Mouse (Mus musculus) midbrain, postnatal 0 days (tissue): ENCODE measurements around the gene Adora1. TPM values are rescaled to one million over a fixed set of nuclear protein-coding genes. Genes with fewer than 3 reads are reported as not detected.

Experiments
- ATAC-seq: fragments of 200-750 bp; cut with Nextera tagmentation; 2 replicates; pipeline ENCODE4 v1.8.0; 2017; ENCODE audit warnings: moderate number of reproducible peaks, mild to moderate bottlenecking, moderate TSS enrichment, moderate library complexity; ENCODE audit not compliant: low FRiP score
- DNase-seq: peaks from one replicate; pipeline ENCODE4 v3.0.0-alpha.2; 2015; ENCODE audit warnings: low spot score
- H3K27ac ChIP-seq: fragments of 300-500 bp; sonication (generic); 2 replicates; pipeline ENCODE4 v1.5.1; 2014; ENCODE audit warnings: low read depth, mild to moderate bottlenecking, low read length, mixed read lengths
- H3K27me3 ChIP-seq: fragments of 300-500 bp; sonication (generic); 2 replicates; pipeline ENCODE4 v1.6.1; 2014; ENCODE audit warnings: low read length, control low read depth, mixed read lengths; ENCODE audit not compliant: insufficient read depth
- H3K36me3 ChIP-seq: fragments of 300-500 bp; sonication (generic); 2 replicates; pipeline ENCODE4 v1.6.1; 2014; ENCODE audit warnings: low read length, control low read depth, mixed read lengths; ENCODE audit not compliant: insufficient read depth
- H3K4me1 ChIP-seq: fragments of 300-500 bp; sonication (generic); 2 replicates; pipeline ENCODE4 v1.6.1; 2014; ENCODE audit warnings: mild to moderate bottlenecking, control low read depth, antibody characterized with exemption, low read length, mixed read lengths; ENCODE audit not compliant: insufficient read depth
- H3K4me2 ChIP-seq: fragments of 300-500 bp; sonication (generic); 2 replicates; pipeline ENCODE4 v1.6.1; 2014; ENCODE audit warnings: low read depth, mild to moderate bottlenecking, low read length, mixed read lengths; ENCODE audit not compliant: poor library complexity, severe bottlenecking
- H3K4me3 ChIP-seq: fragments of 300-500 bp; sonication (generic); 2 replicates; pipeline ENCODE4 v1.5.1; 2014; ENCODE audit warnings: low read depth, mild to moderate bottlenecking, low read length, moderate library complexity
- H3K9ac ChIP-seq: fragments of 300-500 bp; sonication (generic); replicated peaks from 2 replicates; pipeline ENCODE4 v1.6.1; 2014; ENCODE audit warnings: mild to moderate bottlenecking, low read length, moderate library complexity, mixed read lengths; ENCODE audit not compliant: poor library complexity, severe bottlenecking
- H3K9me3 ChIP-seq: fragments of 300-500 bp; sonication (generic); 2 replicates; pipeline ENCODE4 v1.6.1; 2016; ENCODE audit warnings: low read length, control low read depth
- CTCF ChIP-seq: IDR thresholded peaks from 2 replicates; pipeline ENCODE4 v1.5.1; 2016; ENCODE audit warnings: antibody characterized with exemption, mild to moderate bottlenecking
- WGBS: fragments of 180-500 bp; shearing (Covaris S2); extraction: QIAGEN DNeasy Blood & Tissue Kit; methylation state at CpG from one replicate; pipeline ENCODE4 v1.1.7; 2014; 5-methylcytosine and 5-hydroxymethylcytosine counted together
- polyA plus RNA-seq: library from polyadenylated mRNA; unstranded; fragments of >200 nt; fragmentation: Nextera tagmentation; extraction: Ambion mirVana; gene quantifications from 2 replicates; pipeline ENCODE4 v1.2.1, GENCODE M21; 2015
- total RNA-seq: library from RNA; depleted of rRNA; stranded (reverse); fragments of >200 nt; gene quantifications from 2 replicates; pipeline ENCODE4 v1.2.3, GENCODE M21; 2014

Adora1 gene
- total and polyA plus RNA-seq, 2 experiments from 2014 or later: 32.5 to 54.2 TPM

DNA sequence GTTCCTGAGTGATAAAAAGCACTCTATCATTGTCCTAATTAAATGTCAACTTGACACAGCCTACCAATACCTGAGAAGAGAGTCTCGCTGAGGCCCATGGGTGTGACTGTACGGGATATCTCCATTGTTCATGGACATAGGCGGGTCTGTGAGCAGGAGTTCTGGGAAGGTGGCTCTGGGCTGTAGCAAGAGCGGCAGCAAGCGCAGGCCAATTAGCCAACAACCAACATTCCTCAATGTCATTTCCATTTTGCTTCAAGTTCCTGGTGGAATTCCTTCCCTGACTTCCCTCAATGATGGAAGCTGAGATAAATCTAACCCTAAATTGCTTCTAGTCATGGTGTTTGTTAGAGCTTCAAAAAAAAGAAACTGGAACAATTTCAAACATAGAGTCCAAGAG is 57.3 kb downstream of the Adora1 start:
- Histone ChIP-seq H3K27me3 (no peaks in the 10 kb centered on the region), H3K4me2 (no peak overlapping the region), H3K36me3 (no peaks in the 10 kb centered on the region), H3K4me1 (0 out of 2 replicates have a peak, but pooled peaks cover 3% of the 10 kb centered on the region), H3K9me3 (no peaks in the 10 kb centered on the region), H3K27ac (no peak overlapping the region), H3K9ac (no peak overlapping the region), H3K4me3 (no peak overlapping the region)
- no peak for DNase-seq
- ATAC-seq: no peak
- WGBS: 89% methylated on average over 5 of the region's 5 CpGs
- no peak for TF ChIP-seq CTCF

DNA sequence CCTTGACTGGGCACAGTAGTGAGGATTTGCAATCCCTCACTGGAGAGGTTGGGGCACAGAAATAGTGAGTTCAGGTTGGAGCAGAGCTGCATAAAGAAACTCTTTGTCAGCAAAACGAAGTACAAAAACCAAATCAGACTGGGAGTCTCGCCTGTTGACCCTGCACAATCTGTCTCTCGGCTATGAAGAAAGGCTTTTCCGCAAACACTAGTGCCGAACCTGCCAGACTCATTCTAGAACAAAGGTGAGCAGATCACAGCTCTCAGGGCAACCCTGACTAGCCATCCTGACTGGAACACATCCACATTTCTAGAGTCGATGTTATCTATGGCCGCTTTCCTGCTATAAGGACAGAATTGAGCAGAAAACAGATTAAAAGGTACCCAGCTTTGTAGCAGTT is 62.1 kb downstream of the Adora1 start:
- no peak overlapping the region for H3K4me3 ChIP-seq
- no peak overlapping the region for H3K9ac ChIP-seq
- ATAC-seq (no peak), DNase-seq (no peak)
- H3K27ac ChIP-seq: no peak overlapping the region
- TF ChIP-seq CTCF: no peak
- 68% methylated on average over 7 of the region's 7 CpGs for WGBS
- no peaks in the 10 kb centered on the region for H3K4me1 ChIP-seq
- no peaks in the 10 kb centered on the region for H3K36me3 ChIP-seq
- H3K4me2 ChIP-seq: no peak overlapping the region
- H3K9me3 ChIP-seq: no peaks in the 10 kb centered on the region
- no peaks in the 10 kb centered on the region for H3K27me3 ChIP-seq

DNA sequence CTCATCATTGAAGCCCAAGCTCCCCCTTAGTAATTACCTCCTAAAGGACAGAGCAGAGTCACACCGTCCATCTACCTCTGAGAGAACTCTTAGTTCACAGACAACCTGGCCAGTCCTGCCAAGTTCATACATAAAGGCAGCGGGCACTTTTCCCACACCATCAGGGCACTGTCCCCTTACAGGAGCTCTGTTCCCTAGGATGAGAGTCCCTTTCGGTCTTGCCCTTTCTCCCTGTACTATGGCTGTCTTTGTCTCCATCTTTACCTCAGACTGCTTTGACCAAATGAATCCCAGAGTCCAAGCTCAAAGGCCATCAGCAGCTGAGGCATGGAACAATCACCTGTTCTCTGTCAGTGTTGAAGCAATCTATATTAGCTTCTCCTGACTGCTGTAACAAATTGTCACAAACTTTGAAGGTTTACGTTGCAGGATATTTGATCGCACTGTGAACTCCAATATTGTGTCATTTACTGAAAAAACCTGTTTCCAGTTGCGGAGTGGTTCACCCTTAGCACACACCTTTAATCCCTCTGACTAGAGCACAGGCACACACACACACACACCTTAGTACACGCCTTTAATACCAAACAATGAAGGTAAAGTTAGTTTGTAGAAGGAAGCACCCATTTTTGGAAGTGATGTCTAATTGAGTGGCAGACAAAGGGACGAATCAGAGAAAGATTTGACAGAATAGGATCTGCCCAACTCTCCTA is 66.1 kb downstream of the Adora1 start:
- Histone ChIP-seq H3K4me3 (no peak overlapping the region), H3K4me2 (no peak overlapping the region), H3K9me3 (no peaks in the 10 kb centered on the region), H3K27ac (no peak overlapping the region), H3K36me3 (no peaks in the 10 kb centered on the region), H3K9ac (no peak overlapping the region), H3K27me3 (no peaks in the 10 kb centered on the region), H3K4me1 (no peaks in the 10 kb centered on the region)
- no peak for TF ChIP-seq CTCF
- WGBS: 89% methylated on average over 8 of the region's 8 CpGs
- no peak for ATAC-seq
- no peak for DNase-seq

GRCm38 (mm10) chr1:134168567-134168966 is 66.7 kb downstream of the Adora1 start:
- DNase-seq (no peak), ATAC-seq (no peak)
- Histone ChIP-seq H3K9me3 (no peaks in the 10 kb centered on the region), H3K27ac (no peak overlapping the region), H3K36me3 (no peaks in the 10 kb centered on the region), H3K4me3 (no peak overlapping the region), H3K9ac (no peak overlapping the region), H3K4me2 (no peak overlapping the region), H3K4me1 (no peaks in the 10 kb centered on the region), H3K27me3 (no peaks in the 10 kb centered on the region)
- TF ChIP-seq CTCF: no peak
- 79% methylated on average over 3 of the region's 3 CpGs for WGBS

- ATAC-seq (no peak), DNase-seq (no peak)
- no peaks in the 10 kb centered on the region for H3K36me3 ChIP-seq
- TF ChIP-seq CTCF: no peak
- no peaks in the 10 kb centered on the region for H3K27me3 ChIP-seq
- H3K4me2 ChIP-seq: no peak overlapping the region
- H3K9me3 ChIP-seq: no peaks in the 10 kb centered on the region
- H3K9ac ChIP-seq: no peak overlapping the region
- no peaks in the 10 kb centered on the region for H3K4me1 ChIP-seq
- H3K27ac ChIP-seq: no peak overlapping the region
- WGBS: 44% methylated on average over 14 of the region's 14 CpGs
- H3K4me3 ChIP-seq: no peak overlapping the region
Observed at GRCm38 (mm10) chr1:134167416-134168305, 67.6 kb downstream of the Adora1 start.

- H3K4me1 ChIP-seq: no peaks in the 10 kb centered on the region; the same call in 1 of the 2 replicates
Observed at GRCm38 (mm10) chr1:134166547-134166946, 68.7 kb downstream of the Adora1 start.

More at GRCm38 (mm10) chr1:134166547-134166946, 68.7 kb downstream of the Adora1 start:
- DNase-seq (no peak), ATAC-seq (no peak)
- Histone ChIP-seq H3K36me3 (no peaks in the 10 kb centered on the region), H3K4me2 (no peak overlapping the region), H3K9ac (no peak overlapping the region), H3K27me3 (no peaks in the 10 kb centered on the region), H3K4me3 (no peak overlapping the region), H3K9me3 (no peaks in the 10 kb centered on the region), H3K27ac (no peak overlapping the region)
- TF ChIP-seq CTCF: no peak
- WGBS: 91% methylated on average over 3 of the region's 3 CpGs
